Mouse (Mus musculus) embryonic facial prominence, embryonic 10.5 days (tissue): ENCODE data around the gene Tmem45b. TPM values are rescaled to one million over a fixed set of nuclear protein-coding genes. Genes with fewer than 3 reads are reported as not detected.

Experiments
- DNase-seq: peaks from one replicate; pipeline ENCODE4 v3.0.0-alpha.2; 2017; ENCODE audit warnings: low spot score
- H3K27ac ChIP-seq: fragments of 300-500 bp; sonication (generic); replicated peaks from 2 replicates; pipeline ENCODE4 v1.5.1; 2016; ENCODE audit warnings: mild to moderate bottlenecking
- H3K27me3 ChIP-seq: fragments of 300-500 bp; sonication (generic); replicated peaks from 2 replicates; pipeline ENCODE4 v1.6.1; 2016; ENCODE audit warnings: low read depth, mild to moderate bottlenecking; ENCODE audit not compliant: poor library complexity, severe bottlenecking
- H3K36me3 ChIP-seq: fragments of 300-500 bp; sonication (generic); replicated peaks from 2 replicates; pipeline ENCODE4 v1.6.1; 2016; ENCODE audit warnings: mild to moderate bottlenecking, moderate library complexity
- H3K4me1 ChIP-seq: fragments of 300-500 bp; sonication (generic); 2 replicates; pipeline ENCODE4 v1.6.1; 2016
- H3K4me3 ChIP-seq: fragments of 300-500 bp; sonication (generic); 2 replicates; pipeline ENCODE4 v1.5.1; 2016; ENCODE audit warnings: mild to moderate bottlenecking, moderate library complexity
- H3K9me3 ChIP-seq: fragments of 300-500 bp; sonication (generic); 2 replicates; pipeline ENCODE4 v1.6.1; 2016; ENCODE audit warnings: mild to moderate bottlenecking
- WGBS: fragments of 180-500 bp; shearing (Covaris S2); methylation state at CpG from one replicate; pipeline ENCODE4 v1.1.7; 2016; 5-methylcytosine and 5-hydroxymethylcytosine counted together
- polyA plus RNA-seq: library from polyadenylated mRNA; unstranded; fragments of >200 nt; fragmentation: Nextera tagmentation; extraction: Ambion mirVana; gene quantifications from 2 replicates; pipeline ENCODE4 v1.2.1, GENCODE M21; 2016

The Tmem45b gene
- polyA plus RNA-seq, 1 experiment from 2014 or later = not detected

- peaks cover 13% of the 10 kb centered on the region; the same call in 1 of the 2 replicates for H3K4me1 ChIP-seq
- no peaks in the 10 kb centered on the region for H3K36me3 ChIP-seq
- no peak overlapping the region for H3K27ac ChIP-seq
- H3K9me3 ChIP-seq = no peaks in the 10 kb centered on the region
- no peak overlapping the region for H3K4me3 ChIP-seq
- H3K27me3 ChIP-seq = no peaks in the 10 kb centered on the region
- 89% methylated on average over 8 of the region's 8 CpGs for WGBS
- no peak for DNase-seq
Observed at GRCm38 (mm10) chr9:31435415-31435814, 28.8 kb downstream of the Tmem45b start.

- no peak for DNase-seq
- no peaks in the 10 kb centered on the region for H3K9me3 ChIP-seq
- peaks cover 19% of the 10 kb centered on the region for H3K4me1 ChIP-seq
- no peaks in the 10 kb centered on the region for H3K27me3 ChIP-seq
- H3K4me3 ChIP-seq = no peak overlapping the region
- 83% methylated on average over 3 of the region's 3 CpGs for WGBS
- no peaks in the 10 kb centered on the region for H3K36me3 ChIP-seq
- H3K27ac ChIP-seq = no peak overlapping the region
Observed at GRCm38 (mm10) chr9:31433431-31433830, 30.8 kb downstream of the Tmem45b start.

GRCm38 (mm10) chr9:31432336-31432975 lies 31.8 kb downstream of the Tmem45b start:
- no peak overlapping the region for H3K27ac ChIP-seq
- no peaks in the 10 kb centered on the region for H3K36me3 ChIP-seq
- no peak for DNase-seq
- H3K4me3 ChIP-seq = no peak overlapping the region
- peaks cover 29% of the 10 kb centered on the region for H3K4me1 ChIP-seq
- H3K27me3 ChIP-seq = no peaks in the 10 kb centered on the region
- no peaks in the 10 kb centered on the region for H3K9me3 ChIP-seq
- WGBS = 77% methylated on average over 7 of the region's 7 CpGs

GRCm38 (mm10) chr9:31431751-31432150 lies 32.5 kb downstream of the Tmem45b start:
- Histone ChIP-seq H3K9me3 (no peaks in the 10 kb centered on the region), H3K36me3 (no peaks in the 10 kb centered on the region), H3K27me3 (no peaks in the 10 kb centered on the region), H3K4me1 (peaks cover 36% of the 10 kb centered on the region), H3K4me3 (no peak overlapping the region), H3K27ac (no peak overlapping the region)
- WGBS = 77% methylated on average over 5 of the region's 5 CpGs
- DNase-seq = no peak

GRCm38 (mm10) chr9:31430011-31430410 lies 34.3 kb downstream of the Tmem45b start:
- 69% methylated on average over 9 of the region's 9 CpGs for WGBS
- no peaks in the 10 kb centered on the region for H3K9me3 ChIP-seq
- H3K27me3 ChIP-seq = no peaks in the 10 kb centered on the region
- H3K4me3 ChIP-seq = no peak overlapping the region
- H3K27ac ChIP-seq = no peak overlapping the region
- no peaks in the 10 kb centered on the region for H3K36me3 ChIP-seq
- H3K4me1 ChIP-seq = peaks cover 37% of the 10 kb centered on the region
- DNase-seq = no peak

GRCm38 (mm10) chr9:31428971-31429370 lies 35.3 kb downstream of the Tmem45b start:
- H3K36me3 ChIP-seq = peaks cover 6% of the 10 kb centered on the region
- DNase-seq = no peak
- no peak overlapping the region for H3K27ac ChIP-seq
- no peak overlapping the region for H3K4me3 ChIP-seq
- 84% methylated on average over 7 of the region's 7 CpGs for WGBS
- peaks cover 37% of the 10 kb centered on the region for H3K4me1 ChIP-seq
- no peaks in the 10 kb centered on the region for H3K27me3 ChIP-seq
- no peaks in the 10 kb centered on the region for H3K9me3 ChIP-seq

- DNase-seq = no peak
- H3K4me3 ChIP-seq = no peak overlapping the region
- H3K27ac ChIP-seq = no peak overlapping the region
- H3K4me1 ChIP-seq = peaks cover 5% of the 10 kb centered on the region
- 89% methylated on average over 5 of the region's 5 CpGs for WGBS
- H3K9me3 ChIP-seq = no peaks in the 10 kb centered on the region
- H3K27me3 ChIP-seq = no peaks in the 10 kb centered on the region
- H3K36me3 ChIP-seq = peaks cover 68% of the 10 kb centered on the region
Observed at GRCm38 (mm10) chr9:31422143-31422542, 42.1 kb downstream of the Tmem45b start.

GRCm38 (mm10) chr9:31418821-31419220 lies 45.4 kb downstream of the Tmem45b start:
- Histone ChIP-seq H3K36me3 (peaks cover 92% of the 10 kb centered on the region), H3K4me3 (no peak overlapping the region), H3K4me1 (no peaks in the 10 kb centered on the region), H3K27ac (no peak overlapping the region), H3K9me3 (no peaks in the 10 kb centered on the region), H3K27me3 (no peaks in the 10 kb centered on the region)
- no peak for DNase-seq
- 91% methylated on average over 1 of the region's 1 CpGs for WGBS

GRCm38 (mm10) chr9:31412165-31412564 lies 52.1 kb downstream of the Tmem45b start:
- WGBS = 93% methylated on average over 4 of the region's 4 CpGs
- Histone ChIP-seq H3K4me1 (no peaks in the 10 kb centered on the region), H3K27ac (no peak overlapping the region), H3K9me3 (no peaks in the 10 kb centered on the region), H3K27me3 (no peaks in the 10 kb centered on the region), H3K36me3 (peaks cover 96% of the 10 kb centered on the region), H3K4me3 (no peak overlapping the region)
- no peak for DNase-seq

- WGBS = 67% methylated on average over 6 of the region's 6 CpGs
- Histone ChIP-seq H3K27ac (no peak overlapping the region), H3K4me1 (no peaks in the 10 kb centered on the region), H3K36me3 (peaks cover 91% of the 10 kb centered on the region), H3K9me3 (no peaks in the 10 kb centered on the region), H3K27me3 (no peaks in the 10 kb centered on the region), H3K4me3 (no peak overlapping the region)
- DNase-seq = peak; percentile 59
Observed at GRCm38 (mm10) chr9:31405217-31405616, 59.0 kb downstream of the Tmem45b start.

GRCm38 (mm10) chr9:31404311-31404710 lies 60.0 kb downstream of the Tmem45b start:
- 93% methylated on average over 2 of the region's 2 CpGs for WGBS
- Histone ChIP-seq H3K4me3 (no peak overlapping the region), H3K36me3 (peaks cover 91% of the 10 kb centered on the region), H3K4me1 (no peaks in the 10 kb centered on the region), H3K27ac (no peak overlapping the region), H3K27me3 (no peaks in the 10 kb centered on the region), H3K9me3 (no peaks in the 10 kb centered on the region)
- DNase-seq = no peak

- DNase-seq = peak; percentile 71
- no peaks in the 10 kb centered on the region for H3K27me3 ChIP-seq
- H3K4me1 ChIP-seq = no peaks in the 10 kb centered on the region
- 59% methylated on average over 4 of the region's 4 CpGs for WGBS
- H3K9me3 ChIP-seq = no peaks in the 10 kb centered on the region
- no peak overlapping the region for H3K4me3 ChIP-seq
- H3K27ac ChIP-seq = no peak overlapping the region
- peaks cover 99% of the 10 kb centered on the region for H3K36me3 ChIP-seq
Observed at GRCm38 (mm10) chr9:31400441-31400840, 63.8 kb downstream of the Tmem45b start.

- Histone ChIP-seq H3K4me3 (peak overlapping the region; percentile 98), H3K9me3 (no peaks in the 10 kb centered on the region), H3K36me3 (peaks cover 39% of the 10 kb centered on the region), H3K27me3 (no peaks in the 10 kb centered on the region), H3K27ac (no peak overlapping the region), H3K4me1 (peaks cover 18% of the 10 kb centered on the region)
- 87% methylated on average over 5 of the region's 5 CpGs for WGBS
- DNase-seq = no peak
Observed at GRCm38 (mm10) chr9:31387206-31387605, 77.1 kb downstream of the Tmem45b start.
